Mouse (Mus musculus) large intestine, adult 2 months (tissue): ENCODE data around the gene Tial1. TPM values are rescaled to one million over a fixed set of nuclear protein-coding genes. Genes with fewer than 3 reads are reported as not detected.

Experiments used
- DNase-seq: peaks from one replicate; pipeline ENCODE4 v3.0.0-alpha.2; 2012; ENCODE audit warnings: low read depth, low spot score
- WGBS: fragments of 180-500 bp; shearing (Covaris S2); methylation state at CpG from one replicate; pipeline ENCODE4 v1.1.7; 2018; 5-methylcytosine and 5-hydroxymethylcytosine counted together
- polyA plus RNA-seq: library from polyadenylated mRNA; depleted of rRNA; stranded (reverse); fragments of >200 nt; gene quantifications from 2 replicates; pipeline ENCODE4 v1.2.3, GENCODE M21; 2012

Gene Tial1
- polyA plus RNA-seq, 1 experiment, result 27.0 TPM

DNA sequence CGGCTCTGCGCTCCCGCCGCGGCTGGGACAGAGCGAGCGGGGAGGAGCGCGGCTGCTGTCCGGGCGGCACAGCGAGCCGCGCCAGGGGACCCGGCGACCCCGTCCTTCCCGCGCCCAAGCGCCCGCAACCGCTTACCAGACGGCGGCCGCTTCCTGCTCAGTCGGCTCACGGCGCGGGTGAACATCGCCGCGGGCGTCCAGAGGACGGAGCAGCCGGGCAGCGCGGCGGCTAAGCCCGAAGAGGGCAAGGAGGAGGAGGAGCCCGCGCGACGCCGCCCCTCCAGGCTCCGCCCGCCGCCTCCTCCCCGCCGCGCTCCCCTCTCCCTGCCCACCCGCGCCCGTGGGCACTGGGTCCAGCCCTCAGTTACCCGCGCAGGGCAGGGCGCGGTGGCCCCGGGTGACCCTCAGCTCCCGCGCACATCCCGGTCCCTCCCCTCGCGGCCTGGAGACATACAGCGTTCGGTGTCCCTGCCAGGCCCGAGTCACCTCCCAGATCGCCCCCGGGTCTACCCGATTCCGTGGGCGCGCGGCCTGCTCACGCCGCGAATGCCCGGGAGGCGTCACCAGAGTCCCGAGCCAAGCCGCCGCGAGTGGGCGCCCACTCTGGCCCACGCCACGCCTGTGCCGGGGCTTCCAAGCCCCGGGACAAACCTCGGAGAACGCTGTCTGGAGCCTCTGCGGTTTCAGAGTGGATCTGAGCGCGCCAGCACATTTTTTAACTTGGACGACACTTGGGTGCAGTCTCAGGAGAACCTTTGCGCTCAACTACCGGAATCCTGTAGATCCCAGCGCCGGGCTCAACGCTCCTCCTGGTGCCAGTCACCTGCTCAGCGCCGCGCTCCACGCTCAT, 43.4 kb downstream of the Tial1 start, which contains the start of gene Rgs10:
Gene Rgs10 (minus strand): TSS at position 829 of the 850 bp plus-strand sequence.
- under 1% methylated on average over 94 of the region's 102 CpGs for WGBS
- DNase-seq, result no peak

GRCm38 (mm10) chr7:128417226-128417929, 44.1 kb downstream of the Tial1 start:
- WGBS, result 3% methylated on average over 32 of the region's 32 CpGs
- DNase-seq, result no peak

GRCm38 (mm10) chr7:128416664-128417063, 44.9 kb downstream of the Tial1 start:
- DNase-seq, result no peak
- WGBS, result 56% methylated on average over 6 of the region's 6 CpGs

GRCm38 (mm10) chr7:128414433-128414832, 47.1 kb downstream of the Tial1 start:
- DNase-seq, result no peak
- 46% methylated on average over 8 of the region's 8 CpGs for WGBS

GRCm38 (mm10) chr7:128412071-128412833, 49.3 kb downstream of the Tial1 start:
- WGBS, result 64% methylated on average over 10 of the region's 10 CpGs
- no peak for DNase-seq

DNA sequence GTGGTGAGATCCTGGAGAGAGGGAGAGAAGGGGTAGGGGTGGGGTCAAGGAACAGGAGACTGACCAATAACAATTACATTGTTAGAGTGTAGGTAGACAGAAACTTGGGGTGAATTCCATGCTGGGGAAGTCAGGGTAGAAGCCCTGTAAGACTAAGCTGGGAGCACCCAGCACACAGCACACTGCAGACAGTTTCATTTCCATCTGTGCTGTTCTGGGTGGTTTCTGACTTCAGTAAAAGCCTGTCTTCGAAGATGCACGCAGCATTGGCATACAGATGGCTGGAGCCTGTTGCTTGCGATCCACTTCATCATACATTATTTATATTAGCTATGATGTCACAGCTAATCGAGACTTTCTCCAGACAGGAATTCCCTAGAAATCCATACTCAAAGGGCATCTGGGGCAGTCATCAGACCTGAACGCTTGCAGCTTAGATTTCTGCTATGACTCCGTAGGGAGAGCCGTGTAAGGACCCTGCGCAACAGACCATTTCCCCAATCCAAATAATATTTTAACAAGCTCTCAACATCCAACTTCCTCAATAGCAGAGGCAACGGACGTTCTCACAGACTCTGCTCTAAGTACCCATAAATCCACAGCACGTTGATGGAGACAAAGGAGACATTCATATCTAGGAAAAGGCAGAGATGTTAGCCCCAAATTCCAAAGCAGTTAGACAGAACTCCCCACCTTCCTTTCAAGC, 50.7 kb downstream of the Tial1 start:
- WGBS, result 40% methylated on average over 11 of the region's 11 CpGs
- DNase-seq, result no peak

DNA sequence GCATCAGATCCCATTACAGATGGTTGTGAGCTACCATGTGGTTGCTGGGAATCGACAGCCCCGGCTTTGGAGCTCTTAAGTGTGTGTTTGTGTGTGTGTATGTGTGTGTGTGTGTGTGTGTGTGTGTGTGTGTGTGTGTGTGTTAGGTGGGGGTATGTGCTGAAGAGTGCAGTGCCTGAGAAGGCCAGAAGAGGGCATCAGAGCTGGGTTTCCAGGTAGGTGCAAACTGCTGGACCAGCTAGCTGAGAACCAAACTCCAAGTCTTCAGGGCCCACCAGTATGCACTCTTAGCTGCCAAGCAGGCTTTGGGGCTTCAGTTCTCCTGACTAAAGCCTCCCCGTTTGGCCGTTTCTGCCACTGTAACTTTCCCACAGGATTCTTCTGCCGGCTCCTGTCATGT, 53.3 kb downstream of the Tial1 start:
- DNase-seq, result no peak
- WGBS, result 91% methylated on average over 5 of the region's 5 CpGs

DNA sequence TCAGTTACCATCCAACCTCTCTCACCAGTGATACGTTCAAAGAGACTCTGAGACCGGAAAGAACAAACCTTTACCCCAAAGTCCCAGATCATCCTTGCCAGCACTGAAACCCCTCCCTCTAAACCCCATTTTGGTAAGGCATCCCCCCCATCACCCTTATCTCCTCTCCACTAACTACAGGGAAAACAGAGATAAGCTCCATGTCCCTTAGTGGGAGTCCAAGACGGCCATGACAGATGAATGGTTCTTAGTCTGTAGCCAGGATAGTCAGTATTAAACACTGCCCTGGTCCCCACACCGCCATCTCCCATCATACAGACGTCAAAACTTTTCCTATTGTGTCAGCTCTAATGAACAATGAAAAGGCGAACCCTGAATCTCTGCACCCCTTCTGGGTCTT, 57.5 kb downstream of the Tial1 start:
- WGBS, result 86% methylated on average over 6 of the region's 6 CpGs
- DNase-seq, result no peak

- DNase-seq, result no peak
- 52% methylated on average over 6 of the region's 6 CpGs for WGBS
Measured at GRCm38 (mm10) chr7:128403586-128403985, 57.9 kb downstream of the Tial1 start.

GRCm38 (mm10) chr7:128403128-128403527, 58.4 kb downstream of the Tial1 start:
- WGBS, result 43% methylated on average over 10 of the region's 10 CpGs
- DNase-seq, result no peak

DNA sequence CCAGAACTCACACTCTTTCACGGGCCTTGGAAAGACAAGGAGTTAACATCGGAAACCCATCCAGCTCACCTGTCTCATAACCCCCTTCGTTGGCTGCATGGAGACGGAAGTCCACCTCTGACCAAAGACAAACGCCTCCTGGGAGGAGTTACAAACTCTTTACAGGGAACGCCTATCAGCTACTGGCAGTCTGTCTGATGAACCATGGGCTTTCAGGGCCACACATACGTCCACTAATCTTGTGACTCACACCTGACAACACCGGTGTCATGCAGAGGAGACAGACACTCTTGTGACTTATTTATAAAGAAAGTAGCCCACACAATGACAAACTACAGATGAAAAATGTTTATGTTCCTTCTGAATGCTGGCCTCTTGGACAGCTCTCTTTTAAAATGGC, 58.9 kb downstream of the Tial1 start:
- no peak for DNase-seq
- 80% methylated on average over 8 of the region's 8 CpGs for WGBS

DNA sequence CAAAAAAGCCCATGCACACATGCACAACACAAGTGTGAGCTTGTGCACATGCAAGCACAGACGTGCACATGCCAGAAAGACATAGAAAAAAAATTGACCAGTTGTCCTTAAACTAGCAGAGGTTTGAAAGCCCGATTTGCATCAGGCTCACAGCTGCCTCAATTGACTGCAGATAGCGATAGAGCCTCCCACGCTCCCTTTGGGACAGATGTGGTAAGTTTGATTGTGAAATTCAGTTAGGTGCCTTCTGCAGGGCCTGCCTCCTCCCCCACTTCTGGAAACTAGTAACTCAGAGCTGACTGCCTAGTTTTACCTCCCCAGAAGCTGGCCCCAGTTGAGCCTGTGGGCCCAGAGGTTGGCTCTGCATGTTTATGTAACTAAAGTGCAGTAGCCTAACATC, 62.9 kb downstream of the Tial1 start:
- no peak for DNase-seq
- WGBS, result 68% methylated on average over 4 of the region's 4 CpGs

GRCm38 (mm10) chr7:128397066-128397465, 64.5 kb downstream of the Tial1 start:
- DNase-seq, result no peak
- 64% methylated on average over 2 of the region's 2 CpGs for WGBS

GRCm38 (mm10) chr7:128393756-128394155, 67.8 kb downstream of the Tial1 start:
- 52% methylated on average over 4 of the region's 4 CpGs for WGBS
- DNase-seq, result no peak

DNA sequence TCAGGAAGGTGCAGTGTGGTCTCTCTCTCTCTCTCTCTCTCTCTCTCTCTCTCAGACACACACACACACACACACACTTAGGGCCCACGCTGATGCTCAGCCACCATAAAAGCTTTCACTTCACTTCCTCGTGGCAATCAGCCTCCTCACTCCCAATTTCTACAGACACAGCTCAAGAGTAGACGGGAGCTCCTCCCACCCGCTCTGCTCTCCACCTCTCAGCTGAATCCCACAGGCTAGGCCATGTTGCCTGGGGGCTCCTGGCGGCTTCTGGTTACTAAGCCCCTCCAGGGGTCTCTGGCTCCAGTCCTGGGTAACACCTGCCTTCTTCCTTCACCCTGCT, 68.6 kb downstream of the Tial1 start:
- WGBS, result 40% methylated on average over 5 of the region's 5 CpGs
- DNase-seq, result no peak

GRCm38 (mm10) chr7:128392071-128392971, 69.2 kb downstream of the Tial1 start:
- DNase-seq, result no peak
- 77% methylated on average over 18 of the region's 18 CpGs for WGBS

- no peak for DNase-seq
Measured at GRCm38 (mm10) chr7:128391267-128392057, 70.1 kb downstream of the Tial1 start.

More at GRCm38 (mm10) chr7:128391267-128392057, 70.1 kb downstream of the Tial1 start:
- 68% methylated on average over 12 of the region's 12 CpGs for WGBS
